Mouse (Mus musculus): ENCODE measurements around the gene Slfn3.
"Not testable (repeated sequence)": the region's sequence is repeated elsewhere in the genome, so short reads cannot be mapped to it uniquely, and the experiment has no call there.

Slfn3 gene

DNA sequence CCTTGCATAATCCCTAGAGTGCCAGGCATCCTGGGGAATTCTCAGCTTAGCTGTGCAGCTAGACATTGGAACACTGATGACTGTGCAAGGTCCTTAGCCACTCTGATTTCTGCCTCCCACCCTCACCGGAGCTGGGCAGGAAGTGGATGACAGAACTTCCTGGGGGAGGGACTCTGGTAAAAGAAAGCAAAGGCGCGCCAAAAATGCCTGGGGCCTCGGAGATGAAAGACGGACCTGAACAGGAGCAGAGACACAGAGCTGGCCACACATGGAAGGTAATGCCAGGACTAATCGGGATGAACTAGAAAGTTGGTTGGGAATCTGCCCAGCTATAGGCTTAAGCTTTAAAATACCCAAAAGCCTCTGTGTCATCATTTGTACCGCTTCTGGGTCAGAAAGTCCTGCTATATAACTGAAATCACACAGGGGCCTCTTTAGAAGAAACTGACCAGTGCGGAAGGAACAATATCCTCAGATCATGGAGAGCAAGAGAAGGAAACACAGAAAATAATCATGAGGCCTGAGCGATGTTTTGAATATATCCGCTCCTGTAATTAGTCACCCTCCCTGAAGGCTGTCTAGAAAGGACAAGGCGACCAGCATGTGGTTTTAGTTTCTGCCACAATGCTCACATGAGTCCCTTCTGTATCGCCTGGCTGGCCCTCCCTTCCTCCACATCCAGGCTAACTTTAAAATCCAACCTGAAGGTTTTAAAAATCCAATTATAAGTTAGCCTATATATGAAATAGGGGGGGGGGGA is at the start of gene Slfn3:
Slfn3 (plus strand) TSS at position 197 of the 760 bp plus-strand sequence.
- DNase-seq (ENCODE audit: low spot score in 2 of 2), result peak; percentile 9 to 20

DNA sequence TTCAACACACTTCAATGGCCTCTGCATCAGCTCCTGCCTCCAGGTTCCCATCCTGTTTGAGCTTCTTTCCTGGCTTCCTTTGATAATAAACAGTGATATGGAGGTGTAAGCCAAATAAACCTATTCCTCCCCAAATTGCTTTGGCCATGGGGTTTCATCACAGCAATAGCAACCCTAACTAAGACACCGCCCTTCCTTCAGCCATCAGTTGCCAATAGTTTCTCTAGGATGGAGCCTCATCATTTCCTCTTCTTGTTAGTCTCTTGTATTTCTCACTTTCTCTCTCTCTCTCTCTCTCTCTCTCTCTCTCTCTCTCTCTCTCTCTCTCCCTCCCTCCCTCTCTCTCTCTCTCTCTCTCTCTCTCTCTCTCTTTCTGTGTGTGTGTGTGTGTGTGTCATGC is 42.2 kb upstream of the Slfn3 start:
- DNase-seq (ENCODE audit: low spot score in 2 of 2), result not testable (repeated sequence)

DNA sequence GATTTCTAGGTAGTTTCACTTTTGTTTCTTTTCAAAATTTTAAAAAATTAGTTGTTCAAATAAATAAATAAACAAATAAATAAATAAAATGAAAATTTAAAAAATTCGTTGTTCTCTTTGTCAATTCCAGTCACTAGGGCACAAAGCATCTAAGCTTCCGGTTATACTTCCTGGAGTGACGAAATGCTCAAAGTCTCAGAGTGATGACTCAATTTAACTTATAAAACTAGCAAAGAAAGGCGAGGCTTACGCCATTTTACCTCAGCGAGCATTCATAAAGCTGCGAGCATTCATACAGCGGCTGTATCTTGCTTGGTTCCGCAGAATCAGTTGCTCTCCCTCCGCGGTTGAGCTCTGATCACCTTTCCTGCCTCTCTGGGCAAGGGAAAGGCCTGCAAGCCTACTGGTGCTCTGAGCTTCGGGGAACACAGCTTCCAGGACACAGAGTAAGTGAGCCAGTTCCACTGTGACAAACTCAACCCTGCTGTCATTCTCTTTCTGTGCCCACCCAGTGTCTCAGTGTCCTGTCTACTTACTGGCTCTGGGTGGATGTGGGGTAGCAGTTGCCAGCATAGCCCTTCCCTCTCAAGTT is 16.1 kb upstream of the Slfn3 start, which contains the start of gene Slfn4:
Slfn4 (plus strand) TSS at position 239 of the 592 bp plus-strand sequence.
- DNase-seq (ENCODE audit: low spot score in 2 of 2), result no peak

DNA sequence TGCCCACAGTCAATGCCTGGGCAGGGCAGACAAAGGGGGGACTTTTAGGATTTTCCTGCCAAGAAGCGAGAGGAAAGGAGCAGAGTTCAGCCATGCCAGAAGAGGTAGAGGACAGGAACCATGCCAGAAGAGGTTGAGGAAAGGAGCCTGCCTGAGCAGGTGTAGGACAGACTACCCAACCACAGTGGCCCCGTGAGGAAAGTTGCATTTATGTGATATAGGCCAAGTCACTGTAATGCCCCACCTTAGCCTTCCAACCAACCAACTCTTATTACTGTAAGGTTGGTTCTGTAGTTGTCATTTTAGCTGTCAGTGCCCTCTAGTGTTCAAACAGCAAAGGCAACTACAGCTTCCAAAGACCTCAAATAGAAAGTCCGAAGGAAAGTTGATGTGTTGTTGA is 871 bp downstream of the Slfn3 start:
- no peak for DNase-seq (ENCODE audit: low spot score in 2 of 2)

DNA sequence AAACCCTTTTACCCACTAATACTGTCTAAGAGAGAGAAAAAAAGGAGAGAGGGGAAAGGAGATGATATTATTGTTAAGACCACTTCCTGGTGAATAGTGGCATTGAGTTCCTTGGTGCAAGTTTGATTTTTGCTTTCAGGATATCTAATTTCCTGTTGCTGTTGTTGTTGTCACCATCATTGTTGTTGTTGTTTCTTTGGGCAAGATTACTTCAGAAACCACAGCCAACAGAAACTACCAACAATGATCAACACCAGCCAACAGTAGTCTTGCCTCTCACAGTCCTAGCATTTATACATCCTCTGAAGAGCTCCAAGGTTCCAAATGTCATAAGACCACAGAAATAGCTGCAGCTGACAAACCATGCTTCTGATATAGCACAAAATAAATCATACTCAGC is 13.9 kb downstream of the Slfn3 start:
- no peak for DNase-seq (ENCODE audit: low spot score in 2 of 2)

DNA sequence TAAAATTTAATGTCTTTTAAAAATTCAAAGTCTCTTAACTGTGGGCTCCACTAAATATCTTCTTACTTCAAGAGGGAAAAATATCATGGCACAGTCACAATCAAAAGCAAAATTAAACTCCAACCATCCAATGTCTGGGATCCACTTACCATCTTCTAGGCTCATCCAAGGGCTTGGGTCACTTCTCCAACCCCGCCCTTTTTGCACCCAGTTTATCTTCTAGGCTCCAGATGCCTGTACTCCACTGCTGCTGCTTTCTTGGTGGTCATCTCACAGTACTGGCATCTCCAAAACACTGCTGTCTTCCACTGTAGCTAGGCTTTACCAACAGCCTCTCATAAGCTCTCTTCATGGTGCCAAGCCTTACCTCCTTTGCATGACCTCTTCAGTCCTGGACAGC is 25.0 kb downstream of the Slfn3 start:
- DNase-seq (ENCODE audit: low spot score in 2 of 2), result no peak

DNA sequence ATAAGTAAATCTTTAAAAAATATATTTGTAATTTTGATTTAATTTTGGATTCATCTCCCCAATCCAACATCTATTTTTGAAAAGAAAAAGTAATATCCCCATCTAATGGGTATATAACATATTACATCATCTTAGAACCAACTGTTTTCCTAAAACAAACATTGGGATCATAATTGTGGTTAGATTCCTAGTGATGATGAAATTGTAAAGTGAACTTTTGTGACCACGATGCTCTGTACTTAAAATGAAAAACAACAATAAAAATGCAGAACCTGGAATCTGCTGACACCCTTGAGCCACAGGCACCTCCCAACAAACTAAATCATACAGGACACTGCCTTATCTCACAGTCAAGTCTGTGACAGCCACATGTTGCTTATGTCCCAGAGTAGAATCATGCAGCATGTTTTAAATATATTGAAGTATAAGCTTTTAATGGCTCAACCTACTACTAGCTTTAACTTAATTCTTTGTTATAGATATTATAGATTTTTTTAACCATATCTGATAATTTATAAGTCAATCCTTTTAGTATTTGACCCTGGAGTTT is 30.3 kb downstream of the Slfn3 start:
- no peak for DNase-seq (ENCODE audit: low spot score in 2 of 2)

DNA sequence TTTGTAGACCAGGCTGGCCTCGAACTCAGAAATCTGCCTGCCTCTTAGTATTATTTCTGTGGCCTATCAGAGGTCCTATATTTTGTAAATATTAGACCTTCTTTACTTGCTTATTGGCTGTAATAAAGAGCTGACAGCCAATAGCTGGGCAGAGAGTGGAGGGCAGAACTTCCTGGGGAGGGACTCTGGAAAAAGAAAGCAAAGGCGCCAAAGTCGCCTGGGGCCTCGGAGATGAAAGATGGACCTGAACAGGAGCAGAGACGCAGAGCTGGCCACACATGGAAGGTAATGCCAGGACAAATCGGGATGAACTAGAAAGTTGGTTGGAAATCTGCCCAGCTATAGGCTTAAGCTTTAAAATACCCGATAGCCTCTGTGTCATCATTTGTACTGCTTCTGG is 32.2 kb downstream of the Slfn3 start:
- DNase-seq (ENCODE audit: low spot score in 2 of 2), result no peak

DNA sequence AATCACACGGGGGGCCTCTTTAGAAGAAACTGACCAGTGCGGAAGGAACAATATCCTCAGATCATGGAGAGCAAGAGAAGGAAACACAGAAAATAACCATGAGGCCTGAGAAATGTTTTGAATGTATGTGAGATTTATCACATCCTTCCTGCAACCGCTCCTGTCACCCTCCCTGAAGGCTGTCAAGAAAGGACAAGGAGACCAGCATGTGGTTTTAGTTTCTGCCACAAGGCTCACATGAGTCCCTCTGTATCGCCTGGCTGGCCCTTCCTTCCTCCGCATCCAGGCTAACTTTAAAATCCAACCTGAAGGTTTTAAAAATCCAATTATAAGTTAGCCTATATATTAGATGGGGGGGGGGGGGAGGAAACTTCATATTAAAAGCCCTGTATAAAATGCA is 32.7 kb downstream of the Slfn3 start:
- DNase-seq (ENCODE audit: low spot score in 2 of 2), result not testable (repeated sequence)

DNA sequence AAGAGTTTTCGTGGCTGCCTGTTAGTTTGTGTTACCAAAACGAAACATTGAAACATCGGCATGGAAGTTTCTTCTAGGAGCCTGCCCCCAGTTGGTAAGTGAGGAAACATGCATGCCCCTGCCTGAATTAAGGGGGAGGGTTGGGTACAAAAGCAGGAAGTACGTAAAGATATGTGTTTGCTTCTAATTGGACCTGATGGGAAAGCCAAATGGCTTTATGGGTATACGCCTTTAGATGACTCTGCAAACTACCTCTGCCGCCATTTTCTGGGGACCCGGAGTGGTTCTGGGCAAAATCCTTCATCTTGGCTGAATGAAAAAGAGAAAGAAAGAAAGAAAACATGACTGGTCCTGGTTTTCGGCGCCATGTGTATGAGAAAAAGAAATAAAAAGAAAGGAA is 33.1 kb downstream of the Slfn3 start:
- DNase-seq (ENCODE audit: low spot score in 2 of 2), result no peak

DNA sequence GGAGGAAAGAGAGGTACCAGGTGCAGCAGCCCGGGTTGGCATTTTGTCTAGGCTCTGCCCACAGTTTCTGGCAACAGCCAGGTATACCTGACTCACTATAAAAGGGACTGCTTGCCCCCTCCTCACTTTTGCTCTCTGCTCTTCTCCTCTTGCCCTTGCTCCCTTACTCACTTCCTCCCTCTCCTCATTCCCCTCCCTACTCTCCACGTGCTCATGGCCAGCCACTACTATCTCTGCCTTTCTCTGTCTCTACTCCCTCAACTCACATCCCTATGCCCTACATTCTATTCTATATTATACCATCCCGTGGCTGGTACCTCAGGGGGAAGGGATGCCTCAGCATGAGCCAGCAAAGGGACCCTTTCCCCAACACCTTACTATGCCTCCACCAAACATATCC is 33.6 kb downstream of the Slfn3 start:
- DNase-seq (ENCODE audit: low spot score in 2 of 2), result no peak

DNA sequence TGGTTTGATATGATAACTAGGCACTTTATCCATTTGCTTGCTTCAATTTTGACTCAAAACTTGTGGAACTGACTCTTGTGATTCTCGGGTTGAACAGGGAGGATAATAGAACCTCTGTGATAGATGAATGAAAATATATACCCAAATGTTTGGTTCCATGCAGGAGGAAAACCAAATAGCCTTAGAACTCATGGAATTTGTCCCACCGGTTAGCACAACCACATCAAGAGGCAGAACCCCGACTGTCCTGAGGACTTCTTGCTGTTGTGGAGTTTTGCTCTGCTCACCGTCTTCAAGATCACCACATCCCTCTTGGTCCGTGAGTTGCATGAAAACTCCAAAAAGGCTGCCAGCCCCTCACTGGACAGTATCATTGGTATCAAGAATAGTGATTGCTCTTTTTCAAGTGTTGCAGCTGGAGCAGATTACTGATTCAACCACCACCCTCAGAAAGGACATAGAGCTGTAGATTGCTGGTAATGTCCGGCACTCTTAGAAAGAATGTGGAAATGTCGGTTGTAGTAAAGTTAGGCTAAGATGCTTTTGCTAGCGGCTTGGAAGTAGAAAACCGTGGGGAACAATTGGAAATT is 34.3 kb downstream of the Slfn3 start:
- no peak for DNase-seq (ENCODE audit: low spot score in 2 of 2)

DNA sequence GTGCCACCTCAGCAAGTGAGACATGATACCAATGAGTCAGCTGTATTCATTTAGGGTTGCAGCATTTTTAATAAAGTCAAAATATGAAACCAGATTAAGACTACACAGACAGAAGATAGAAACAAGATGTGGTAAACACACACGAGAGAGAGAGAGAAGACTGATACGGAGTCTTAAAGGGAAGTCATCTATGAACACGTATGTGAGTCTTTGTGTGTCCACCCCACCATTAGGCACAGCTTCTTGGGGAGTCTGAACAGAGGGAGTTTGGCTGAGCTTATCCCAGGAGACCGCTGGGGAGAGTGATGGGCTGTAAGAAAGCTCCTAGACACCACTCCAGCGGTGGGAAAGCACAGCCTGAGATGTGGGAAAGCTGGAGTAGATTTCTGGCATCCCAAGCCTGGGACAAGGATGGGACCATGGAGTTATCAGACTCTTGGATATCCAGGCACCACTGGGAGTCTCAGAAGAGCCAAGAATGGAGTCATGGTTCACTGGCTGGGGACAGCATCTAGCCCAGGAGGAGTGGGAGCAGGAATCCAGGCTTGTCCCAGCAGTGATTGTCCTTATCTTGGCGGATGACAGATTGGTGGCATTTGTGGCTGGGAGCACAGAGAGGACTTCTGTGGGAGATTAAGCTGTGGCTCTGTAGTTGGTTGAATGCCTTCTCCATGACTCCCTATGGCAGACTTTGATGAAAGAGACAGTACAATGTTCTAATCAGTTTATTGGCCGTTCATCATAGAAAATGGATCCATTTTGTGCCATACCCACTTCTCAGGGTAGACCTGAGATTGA is 37.0 kb downstream of the Slfn3 start:
- DNase-seq (ENCODE audit: low spot score in 2 of 2), result no peak

DNA sequence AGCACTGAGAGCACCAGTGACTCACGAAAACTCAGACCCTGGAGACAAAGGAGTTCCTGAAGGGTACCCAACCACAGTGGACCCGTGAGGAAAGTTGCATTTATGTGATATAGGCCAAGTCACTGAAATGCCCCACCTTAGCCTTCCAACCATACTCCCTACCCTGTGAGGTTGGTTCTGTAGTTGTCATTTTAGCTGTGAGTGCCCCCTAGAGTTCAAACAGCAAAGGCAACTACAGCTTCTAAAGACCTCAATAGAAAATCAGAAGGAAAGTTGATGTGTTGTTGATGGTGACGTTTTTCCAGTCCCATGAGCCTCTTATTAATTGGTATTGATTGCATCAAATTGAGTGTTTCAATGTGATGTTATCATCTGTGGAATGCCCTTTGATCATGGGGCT is 39.8 kb downstream of the Slfn3 start:
- no peak for DNase-seq (ENCODE audit: low spot score in 2 of 2)

DNA sequence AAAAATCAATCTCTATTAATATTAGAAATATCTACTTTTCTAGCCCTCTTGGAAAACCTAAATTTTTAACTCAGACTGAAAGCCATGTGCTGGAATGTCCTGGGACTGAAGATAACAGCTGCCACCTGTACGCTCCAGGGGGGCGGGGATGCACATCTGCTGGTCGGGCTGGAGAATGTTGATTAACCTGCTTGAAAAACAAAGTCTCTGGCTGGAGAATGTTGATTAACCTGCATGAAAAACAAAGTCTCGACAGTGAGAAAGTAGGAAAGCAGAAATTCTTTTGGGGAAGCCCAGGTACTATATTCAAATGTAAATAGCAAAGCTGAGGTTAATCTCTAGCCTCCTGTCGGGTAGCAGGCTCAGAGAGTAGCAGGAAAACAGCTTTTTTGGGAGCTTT is 42.5 kb downstream of the Slfn3 start:
- not testable (repeated sequence) for DNase-seq (ENCODE audit: low spot score in 2 of 2)

DNA sequence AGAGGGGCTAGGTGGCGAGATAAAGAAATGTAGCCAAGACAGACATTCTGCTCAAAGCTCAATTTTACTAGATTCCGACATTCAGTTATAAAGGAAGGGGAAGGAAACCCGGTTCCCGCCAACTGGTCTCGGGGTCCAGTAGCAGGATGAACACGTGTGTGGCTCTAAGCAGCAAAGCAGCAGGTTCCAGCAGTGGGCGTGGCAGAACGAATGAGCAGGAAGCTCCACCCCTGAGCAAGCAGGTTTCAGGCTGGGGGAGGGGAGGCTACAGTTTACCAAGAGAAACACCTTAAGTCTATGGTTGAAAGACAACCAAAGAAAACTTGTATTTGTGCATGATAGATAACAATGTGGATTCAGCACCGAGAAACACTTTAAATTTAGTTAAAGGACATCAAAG is 46.3 kb downstream of the Slfn3 start:
- DNase-seq (ENCODE audit: low spot score in 2 of 2), result not testable (repeated sequence)

DNA sequence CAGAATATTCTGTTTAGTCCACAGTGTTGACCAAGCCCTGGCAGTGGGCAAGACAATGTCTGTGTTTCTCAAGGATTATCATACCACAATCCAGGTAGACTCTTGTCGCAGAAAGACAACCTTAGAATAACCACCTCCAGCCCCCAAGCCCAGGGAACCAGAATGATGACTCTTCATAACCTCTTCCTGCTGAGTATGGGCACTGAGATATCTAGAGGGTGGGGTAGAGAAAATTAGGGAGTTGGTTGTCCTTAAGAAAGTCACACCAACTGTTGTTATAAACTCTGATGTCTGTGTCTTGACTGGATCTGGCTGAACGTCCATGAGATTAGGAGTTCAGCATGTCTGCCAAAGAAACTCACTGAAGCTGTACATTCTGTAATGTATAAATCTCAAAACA is 47.3 kb downstream of the Slfn3 start:
- DNase-seq (ENCODE audit: low spot score in 2 of 2), result no peak

DNA sequence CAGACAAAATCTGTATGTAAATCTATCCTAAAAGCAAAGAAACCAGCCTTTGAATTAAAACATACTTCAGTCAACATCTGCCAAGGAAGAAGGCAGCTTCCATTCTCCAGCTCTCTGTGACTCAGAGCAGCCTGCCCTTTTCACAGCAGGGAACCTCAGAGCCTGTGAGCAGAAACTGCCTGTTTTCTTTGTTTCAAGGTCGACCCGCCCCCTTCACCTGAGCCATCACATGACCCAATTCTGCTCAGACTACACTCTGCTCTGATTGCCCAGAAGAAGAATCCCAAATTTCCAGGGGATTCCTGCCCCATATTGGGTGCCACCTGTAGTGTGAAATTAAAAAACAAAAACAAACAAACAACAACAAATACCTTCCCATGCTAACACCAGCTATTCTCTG is 48.7 kb downstream of the Slfn3 start:
- no peak for DNase-seq (ENCODE audit: low spot score in 2 of 2)

DNA sequence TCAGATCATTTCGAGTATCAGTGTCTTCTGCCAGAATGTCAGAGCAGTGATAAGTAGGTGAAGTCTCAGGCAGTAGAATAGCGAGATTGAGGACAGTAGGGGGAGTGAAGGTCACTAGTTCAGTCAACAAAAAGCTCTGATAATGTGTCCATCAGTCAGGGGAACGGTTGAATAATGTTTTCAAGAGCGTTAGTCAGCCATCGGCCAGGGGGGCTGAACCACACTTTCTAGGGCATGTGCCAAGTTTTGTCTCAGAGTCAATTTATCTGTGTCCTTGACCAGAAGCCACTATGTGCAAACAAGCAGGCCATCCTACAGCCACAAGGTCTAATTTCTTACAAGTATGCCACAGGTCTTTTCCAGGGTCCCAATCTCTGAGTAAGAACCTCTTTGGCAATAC is 66.1 kb downstream of the Slfn3 start:
- DNase-seq (ENCODE audit: low spot score in 2 of 2), result not testable (repeated sequence)

DNA sequence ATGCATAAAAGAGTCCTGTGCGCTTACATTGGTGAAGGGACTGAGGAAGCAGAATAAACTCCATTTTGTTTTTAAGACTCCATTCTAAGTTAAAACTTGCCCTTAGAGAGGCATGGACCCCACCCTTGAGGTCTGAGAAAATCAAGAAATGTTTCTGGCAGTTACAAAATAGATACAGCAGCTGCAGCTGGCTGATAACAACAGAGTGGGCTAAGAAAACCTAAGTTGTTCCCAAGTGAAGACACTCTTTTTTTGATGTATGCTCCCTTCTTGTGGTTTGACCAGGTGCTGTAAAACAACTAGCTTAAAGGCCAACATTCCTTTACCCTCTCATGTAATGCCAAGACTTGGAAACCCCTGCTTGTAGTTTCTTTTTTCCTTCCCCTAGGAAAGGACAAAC is 71.5 kb downstream of the Slfn3 start:
- DNase-seq (ENCODE audit: low spot score in 2 of 2), result no peak

DNA sequence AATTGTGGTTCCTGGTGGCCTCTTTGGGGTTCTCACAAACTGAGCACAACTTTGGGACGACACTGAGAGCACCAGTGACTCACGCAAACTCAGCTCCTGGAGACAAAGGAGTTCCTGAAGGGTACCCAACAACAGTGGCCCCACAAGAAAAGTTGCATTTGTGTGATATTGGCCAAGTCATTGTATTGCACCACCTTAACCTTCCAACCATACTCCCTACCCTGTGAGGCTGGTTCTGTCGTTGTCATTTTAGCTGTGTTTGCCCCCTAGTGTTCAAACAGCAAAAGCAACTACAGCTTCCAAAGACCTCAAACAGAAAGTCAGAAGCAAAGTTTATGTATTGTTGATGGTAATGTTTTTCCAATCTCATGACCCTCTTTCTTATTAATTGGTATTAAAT is 72.0 kb downstream of the Slfn3 start:
- DNase-seq (ENCODE audit: low spot score in 2 of 2), result no peak

Measured in urinary bladder, postnatal 36 days (tissue).